12 mouse cellular contexts compared by ENCODE assay signal in the genomic region with DNA sequence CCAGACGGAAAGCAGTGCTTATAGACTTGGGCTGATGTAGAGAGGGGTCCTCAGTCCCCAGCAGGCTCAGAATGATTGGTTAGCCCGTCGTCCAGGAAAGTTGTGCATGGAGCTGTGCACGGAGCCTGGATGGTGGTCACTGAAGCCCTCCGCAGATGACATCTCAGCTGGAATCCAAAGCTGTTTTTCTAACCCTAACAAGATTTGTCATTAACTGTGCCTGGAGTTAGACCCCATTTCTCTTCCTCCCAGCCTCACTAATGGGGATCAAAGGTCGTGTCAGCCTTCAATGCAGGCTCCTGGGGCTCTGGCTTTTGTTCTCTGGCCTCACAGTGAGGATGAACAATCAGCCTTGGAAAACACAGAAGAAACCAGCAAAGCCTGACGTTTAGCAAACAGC.
DNase-seq lines count a peak whose midpoint lies in the region; ATAC-seq lines count a peak whose summit lies in the region.
"Had no signal": no experiment of that assay in that cellular context is flagged by ENCODE, and none has a peak within 500 bp of the region (broad histone marks: within the 10 kb centered on the region; RNA-seq: fewer than 3 reads in every experiment).

No protein-coding gene starts in this region.

- no peak overlapping the region for H3K4me3 ChIP-seq in hindbrain, embryonic 11.5 days (ENCODE audit: low read depth, low read length)
- H3K4me3 ChIP-seq in hindbrain, embryonic 14.5 days (replicated peaks; ENCODE audit: low read length): no peak overlapping the region
- no peak overlapping the region for H3K4me3 ChIP-seq in neural tube, embryonic 11.5 days (ENCODE audit: low read depth, low read length)
- H3K4me3 ChIP-seq: heart, embryonic 13.5 days; megakaryocyte, embryonic 14.5 days had no signal

- WGBS in hindbrain, embryonic 11.5 days: 5% methylated on average over 7 of the region's 7 CpGs
- WGBS in hindbrain, embryonic 14.5 days: 2% methylated on average over 7 of the region's 7 CpGs
- 2% methylated on average over 7 of the region's 7 CpGs for WGBS in neural tube, embryonic 11.5 days

- no peaks in the 10 kb centered on the region for H3K9me3 ChIP-seq in hindbrain, embryonic 11.5 days (ENCODE audit: control insufficient read depth, low read length)
- no peaks in the 10 kb centered on the region for H3K9me3 ChIP-seq in hindbrain, embryonic 14.5 days (ENCODE audit: control insufficient read depth, low read length)
- H3K9me3 ChIP-seq in neural tube, embryonic 11.5 days (ENCODE audit: control insufficient read depth, low read length): no peaks in the 10 kb centered on the region
- H3K9me3 ChIP-seq: heart, embryonic 13.5 days; megakaryocyte, embryonic 14.5 days had no signal

- no peaks in the 10 kb centered on the region for H3K36me3 ChIP-seq in hindbrain, embryonic 11.5 days (ENCODE audit: control insufficient read depth, insufficient read depth, low read length)
- no peaks in the 10 kb centered on the region for H3K36me3 ChIP-seq in hindbrain, embryonic 14.5 days (replicated peaks; ENCODE audit: control insufficient read depth, insufficient read depth)
- H3K36me3 ChIP-seq in neural tube, embryonic 11.5 days (ENCODE audit: control insufficient read depth, insufficient read depth, low read length): no peaks in the 10 kb centered on the region
- H3K36me3 ChIP-seq: heart, embryonic 13.5 days had no signal

- H3K4me1 ChIP-seq in hindbrain, embryonic 11.5 days (replicated peaks; ENCODE audit: control insufficient read depth, insufficient read depth, low read length): peaks cover 3% of the 10 kb centered on the region; the same call in 1 of the 2 replicates
- H3K4me1 ChIP-seq in hindbrain, embryonic 14.5 days (replicated peaks; ENCODE audit: control insufficient read depth, insufficient read depth, low read length): 0 out of 2 replicates have a peak, but pooled peaks cover 6% of the 10 kb centered on the region
- peaks cover 5% of the 10 kb centered on the region; the same call in 1 of the 2 replicates for H3K4me1 ChIP-seq in neural tube, embryonic 11.5 days (ENCODE audit: control insufficient read depth, insufficient read depth, low read length)
- H3K4me1 ChIP-seq: heart, embryonic 13.5 days; megakaryocyte, embryonic 14.5 days had no signal

- peak; percentile 78 for DNase-seq in hindbrain, embryonic 11.5 days (ENCODE audit: low spot score)
- DNase-seq in hindbrain, embryonic 14.5 days (ENCODE audit: low spot score): no peak
- peak; percentile 36 for DNase-seq in embryo, embryonic 11.5 days (ENCODE audit: low read depth, low spot score)
- DNase-seq in kidney, adult 9 months: peak; percentile 80
- peak; percentile 74 for DNase-seq in neural tube, embryonic 11.5 days (ENCODE audit: low spot score)
- no peak for DNase-seq in lung, postnatal 14 days
- no peak for DNase-seq in gastrocnemius, postnatal 4 days (ENCODE audit: low spot score in 2 of 2)
- no peak for DNase-seq in natural killer cell, adult 2 months (ENCODE audit: low spot score in 2 of 2)
- DNase-seq: cerebellum, postnatal 25 days had no signal

- peak; percentile 82 for ATAC-seq in hindbrain, embryonic 11.5 days (ENCODE audit: low FRiP score)
- no peak for ATAC-seq in hindbrain, embryonic 14.5 days (ENCODE audit: low FRiP score)
- ATAC-seq in neural tube, embryonic 11.5 days (ENCODE audit: insufficient read depth, low FRiP score, low TSS enrichment): peak; percentile 35; the same call in 1 of the 2 replicates
- ATAC-seq: Patski had no signal

- H3K4me2 ChIP-seq in hindbrain, embryonic 11.5 days (replicated peaks; ENCODE audit: low read depth, low read length): no peak overlapping the region
- no peak overlapping the region for H3K4me2 ChIP-seq in hindbrain, embryonic 14.5 days (replicated peaks)
- H3K4me2 ChIP-seq in neural tube, embryonic 11.5 days (ENCODE audit: low read depth): no peak overlapping the region
- H3K4me2 ChIP-seq: heart, embryonic 13.5 days had no signal

- H3K27me3 ChIP-seq in hindbrain, embryonic 11.5 days (ENCODE audit: control insufficient read depth, insufficient read depth, low read length): peaks cover 24% of the 10 kb centered on the region
- H3K27me3 ChIP-seq in hindbrain, embryonic 14.5 days (ENCODE audit: control insufficient read depth, insufficient read depth, low read length): peaks cover 37% of the 10 kb centered on the region
- peaks cover 8% of the 10 kb centered on the region; the same call in 1 of the 2 replicates for H3K27me3 ChIP-seq in neural tube, embryonic 11.5 days (ENCODE audit: control insufficient read depth, insufficient read depth, low read length)
- H3K27me3 ChIP-seq: heart, embryonic 13.5 days; megakaryocyte, embryonic 14.5 days; Patski had no signal

- no peak overlapping the region for H3K27ac ChIP-seq in hindbrain, embryonic 11.5 days (ENCODE audit: low read depth, low read length)
- H3K27ac ChIP-seq in hindbrain, embryonic 14.5 days: no peak overlapping the region
- no peak overlapping the region for H3K27ac ChIP-seq in neural tube, embryonic 11.5 days (ENCODE audit: low read depth, low read length)
- H3K27ac ChIP-seq: heart, embryonic 13.5 days had no signal

- H3K9ac ChIP-seq in hindbrain, embryonic 11.5 days (ENCODE audit: low read depth, low read length): no peak overlapping the region
- H3K9ac ChIP-seq in hindbrain, embryonic 14.5 days: no peak overlapping the region
- no peak overlapping the region for H3K9ac ChIP-seq in neural tube, embryonic 11.5 days (ENCODE audit: low read length)
- H3K9ac ChIP-seq: heart, embryonic 13.5 days had no signal

Comparison
In these comparisons a context has a peak if more than half of its experiments do, and no peak if none do; other contexts are left out.
1. DNase-seq: peak in hindbrain, embryonic 11.5 days (single experiment), embryo, embryonic 11.5 days (single experiment), kidney, adult 9 months (single experiment) and neural tube, embryonic 11.5 days (single experiment); none in hindbrain, embryonic 14.5 days (single experiment), lung, postnatal 14 days (single experiment), gastrocnemius, postnatal 4 days (0 of 2) and natural killer cell, adult 2 months (0 of 2).